Mouse (Mus musculus) subcutaneous adipose tissue, adult 2 months (tissue): Measurements from ENCODE around the gene Ifi214. TPM values are rescaled to one million over a fixed set of nuclear protein-coding genes. Genes with fewer than 3 reads are reported as not detected.

ENCODE experiments used
- polyA plus RNA-seq: library from polyadenylated mRNA; depleted of rRNA; stranded (reverse); fragments of >200 nt; gene quantifications from 2 replicates; pipeline ENCODE4 v1.2.3, GENCODE M21; 2012; ENCODE audit warnings: low replicate concordance; rRNA removed

Gene Ifi214
- 0.13 TPM in 1 of 2 replicates, not detected in the other for polyA plus RNA-seq

GRCm38 (mm10) chr1:173535791-173536190 lies at the start of gene Ifi214:
Gene Ifi214, minus strand, starts transcription at chr1:173535957.

GRCm38 (mm10) chr1:173490812-173491480 lies 44.8 kb downstream of the Ifi214 start, which contains the start of gene Ifi206:
Gene Ifi206, minus strand, starts transcription at chr1:173491041.

Other genes with a start within 250 kb of the Ifi214 start
- 20.1 and 42.5 TPM in 2 replicates for gene Ackr1, start 202.2 kb downstream of the Ifi214 start, polyA plus RNA-seq
- gene Aim2, start 185.1 kb downstream of the Ifi214 start, polyA plus RNA-seq = 2.7 and 2.8 TPM in 2 replicates
- 39.6 and 40.2 TPM in 2 replicates for gene Cadm3, start 168.3 kb downstream of the Ifi214 start, polyA plus RNA-seq
- 0.44 and 2.7 TPM in 2 replicates for gene Ifi206, start 44.9 kb downstream of the Ifi214 start, polyA plus RNA-seq
- gene Ifi213, start 63.3 kb upstream of the Ifi214 start, polyA plus RNA-seq = 1.4 and 4.2 TPM in 2 replicates
- gene Ifi209, start 95.0 kb upstream of the Ifi214 start, polyA plus RNA-seq = 0.49 and 0.95 TPM in 2 replicates
- 1.8 TPM in 2 replicates for gene Ifi208, start 137.7 kb upstream of the Ifi214 start, polyA plus RNA-seq
- 13.8 and 23.6 TPM in 2 replicates for gene Ifi207, start 205.8 kb upstream of the Ifi214 start, polyA plus RNA-seq
- 4.5 and 4.7 TPM in 2 replicates for gene Ifi204, start 231.0 kb upstream of the Ifi214 start, polyA plus RNA-seq